Mouse (Mus musculus) stomach, postnatal 0 days (tissue): ENCODE results near the gene Slc39a7. TPM values are rescaled to one million over a fixed set of nuclear protein-coding genes. Genes with fewer than 3 reads are reported as not detected.
A peak's percentile ranks its signal among the peaks of the same experiment; 100 is the strongest.
"Not testable (repeated sequence)": the region's sequence is repeated elsewhere in the genome, so short reads cannot be mapped to it uniquely, and the experiment has no call there.

Experiments used
- ATAC-seq: fragments of 200-750 bp; cut with Nextera tagmentation; 2 replicates; pipeline ENCODE4 v1.8.0; 2017; ENCODE audit not compliant: low FRiP score, low TSS enrichment
- DNase-seq: peaks from one replicate; pipeline ENCODE4 v3.0.0-alpha.2; 2016; ENCODE audit warnings: low spot score
- H3K27ac ChIP-seq: fragments of 300-500 bp; sonication (generic); replicated peaks from 2 replicates; pipeline ENCODE4 v1.5.1; 2014; ENCODE audit warnings: mild to moderate bottlenecking, control low read depth
- H3K27me3 ChIP-seq: fragments of 300-500 bp; sonication (generic); 2 replicates; pipeline ENCODE4 v1.6.1; 2014; ENCODE audit warnings: low read length; ENCODE audit not compliant: control insufficient read depth, insufficient read depth
- H3K36me3 ChIP-seq: fragments of 300-500 bp; sonication (generic); 2 replicates; pipeline ENCODE4 v1.6.1; 2014; ENCODE audit warnings: low read length, mixed read lengths; ENCODE audit not compliant: control insufficient read depth, insufficient read depth
- H3K4me1 ChIP-seq: fragments of 300-500 bp; sonication (generic); replicated peaks from 2 replicates; pipeline ENCODE4 v1.6.1; 2014; ENCODE audit warnings: antibody characterized with exemption; ENCODE audit not compliant: control insufficient read depth, insufficient read depth
- H3K4me2 ChIP-seq: fragments of 300-500 bp; sonication (generic); replicated peaks from 2 replicates; pipeline ENCODE4 v1.6.1; 2014; ENCODE audit warnings: low read depth, mild to moderate bottlenecking, control low read depth, moderate library complexity
- H3K4me3 ChIP-seq: fragments of 300-500 bp; sonication (generic); 2 replicates; pipeline ENCODE4 v1.5.1; 2014; ENCODE audit warnings: low read depth, low read length, control low read depth
- H3K9ac ChIP-seq: fragments of 300-500 bp; sonication (generic); 2 replicates; pipeline ENCODE4 v1.6.1; 2014; ENCODE audit warnings: mild to moderate bottlenecking, low read length, control low read depth, mixed read lengths
- H3K9me3 ChIP-seq: fragments of 300-500 bp; sonication (generic); 2 replicates; pipeline ENCODE4 v1.6.1; 2016; ENCODE audit warnings: low read length; ENCODE audit not compliant: control insufficient read depth
- CTCF ChIP-seq: IDR thresholded peaks from 2 replicates; pipeline ENCODE4 v1.5.1; 2016; ENCODE audit warnings: antibody characterized with exemption, low read depth, mild to moderate bottlenecking, moderate library complexity
- EP300 ChIP-seq: optimal IDR thresholded peaks from 2 replicates; pipeline ENCODE3; 2016; ENCODE audit warnings: antibody characterized with exemption
- WGBS: fragments of 180-500 bp; shearing (Covaris S2); extraction: QIAGEN DNeasy Blood & Tissue Kit; methylation state at CpG from one replicate; pipeline ENCODE4 v1.1.7; 2014; 5-methylcytosine and 5-hydroxymethylcytosine counted together
- polyA plus RNA-seq: library from polyadenylated mRNA; unstranded; fragments of >200 nt; fragmentation: Nextera tagmentation; extraction: Ambion mirVana; gene quantifications from 2 replicates; pipeline ENCODE4 v1.2.1, GENCODE M21; 2015

Gene Slc39a7
- polyA plus RNA-seq, 1 experiment from 2014 or later, result 118 TPM

DNA sequence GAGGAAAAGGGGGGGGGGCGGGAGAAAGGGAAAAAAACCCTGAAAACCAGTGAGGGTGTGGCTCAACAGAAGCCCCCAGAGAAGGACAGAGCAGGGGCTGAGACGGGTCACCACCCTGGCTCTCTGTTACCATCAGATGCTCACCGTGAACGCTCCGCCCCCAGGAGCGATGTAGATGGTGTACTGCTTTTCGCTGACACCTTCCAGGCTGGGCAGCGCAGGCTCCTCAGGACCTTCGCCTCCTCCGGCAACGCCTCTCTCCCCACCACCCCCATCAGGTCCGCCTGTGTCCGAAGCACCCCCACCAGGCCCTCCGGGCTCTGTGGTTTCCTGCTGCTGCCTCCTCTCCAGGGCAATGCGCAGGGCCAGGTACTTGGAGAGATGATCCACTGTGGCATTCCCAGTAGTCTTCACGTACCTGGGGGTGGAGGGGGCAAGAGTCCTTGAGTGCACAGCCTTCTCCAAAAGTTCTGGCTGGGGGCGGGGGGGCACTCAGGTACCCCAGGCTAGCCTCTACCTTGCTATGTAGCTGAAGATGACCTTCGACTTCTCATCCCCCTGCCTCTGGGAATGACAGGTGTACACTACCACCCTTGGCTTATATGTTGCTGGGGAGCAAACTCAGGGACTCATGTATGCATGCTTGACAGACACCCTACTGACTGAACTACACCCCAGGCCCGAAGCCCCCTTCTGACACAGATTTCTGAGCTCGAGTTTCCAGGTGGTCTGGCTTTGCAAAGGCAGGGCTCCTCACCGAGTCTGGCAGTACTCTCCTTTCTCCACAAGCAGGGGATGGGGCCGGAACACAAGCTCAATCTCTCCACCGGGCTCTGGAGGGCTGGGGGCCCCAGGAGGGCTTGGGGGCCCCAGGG, 9.7 kb downstream of the Slc39a7 start:
- ATAC-seq (no peak), DNase-seq (peak; percentile 17)
- TF ChIP-seq CTCF, result no peak
- no peak for TF ChIP-seq EP300
- Histone ChIP-seq H3K36me3 (peaks cover 2% of the 10 kb centered on the region; the same call in 1 of the 2 replicates), H3K27ac (no peak overlapping the region), H3K4me1 (no peaks in the 10 kb centered on the region; the same call in 1 of the 2 replicates), H3K27me3 (no peaks in the 10 kb centered on the region), H3K4me2 (no peak overlapping the region), H3K9me3 (no peaks in the 10 kb centered on the region), H3K9ac (no peak overlapping the region), H3K4me3 (no peak overlapping the region)
- 95% methylated on average over 23 of the region's 23 CpGs for WGBS

DNA sequence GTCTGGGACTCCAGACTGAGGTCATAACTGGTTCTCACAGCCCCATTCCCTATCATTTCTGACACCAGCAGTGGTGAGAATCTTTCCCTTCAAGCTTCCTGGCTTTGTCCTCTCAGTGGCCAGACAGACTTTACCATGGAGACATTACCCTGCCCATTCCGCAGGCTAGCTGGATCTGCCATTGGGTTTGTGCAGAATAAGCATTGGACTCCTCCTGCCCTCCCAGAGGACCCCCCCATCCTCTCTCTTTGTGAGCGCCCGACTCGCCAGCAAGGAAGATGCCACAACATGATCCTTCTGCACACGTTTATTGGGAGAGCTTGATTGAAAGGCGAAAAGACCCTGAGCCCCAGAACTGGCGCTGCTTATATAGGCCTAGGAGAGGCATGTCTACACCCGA, 18.0 kb downstream of the Slc39a7 start:
- H3K4me3 ChIP-seq, result no peak overlapping the region
- no peaks in the 10 kb centered on the region for H3K27me3 ChIP-seq
- H3K27ac ChIP-seq, result no peak overlapping the region
- no peaks in the 10 kb centered on the region for H3K4me1 ChIP-seq
- H3K4me2 ChIP-seq, result no peak overlapping the region
- no peak overlapping the region for H3K9ac ChIP-seq
- TF ChIP-seq CTCF (no peak), EP300 (no peak)
- H3K9me3 ChIP-seq, result no peaks in the 10 kb centered on the region
- H3K36me3 ChIP-seq, result no peaks in the 10 kb centered on the region
- 95% methylated on average over 8 of the region's 8 CpGs for WGBS
- ATAC-seq, result no peak
- no peak for DNase-seq

DNA sequence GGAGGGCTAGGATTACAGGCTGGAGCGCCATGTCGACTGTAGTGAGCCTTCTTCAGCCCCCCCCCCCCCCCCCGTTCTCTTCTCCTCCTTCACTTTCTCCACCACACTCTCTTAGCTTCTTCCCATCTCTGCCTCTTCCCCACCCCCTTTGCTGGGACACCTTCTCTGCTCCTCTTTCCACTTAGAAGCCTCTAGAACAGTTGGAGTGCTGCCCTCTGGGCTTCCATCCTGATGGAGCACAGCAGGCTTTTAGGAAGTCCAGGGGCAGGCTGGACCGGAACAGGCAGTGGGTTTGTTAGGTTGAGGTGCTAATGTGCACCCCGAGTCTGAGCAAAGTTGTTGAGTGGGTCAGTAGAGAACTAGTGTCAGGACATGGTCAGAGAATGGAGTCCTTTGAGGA, 21.3 kb downstream of the Slc39a7 start:
- no peaks in the 10 kb centered on the region for H3K36me3 ChIP-seq
- TF ChIP-seq EP300, result no peak
- no peak for TF ChIP-seq CTCF
- DNase-seq (no peak), ATAC-seq (no peak)
- H3K9me3 ChIP-seq, result no peaks in the 10 kb centered on the region
- H3K9ac ChIP-seq, result no peak overlapping the region
- WGBS, result 63% methylated on average over 5 of the region's 5 CpGs
- H3K27ac ChIP-seq, result no peak overlapping the region
- H3K4me1 ChIP-seq, result no peaks in the 10 kb centered on the region
- H3K4me3 ChIP-seq, result no peak overlapping the region
- no peak overlapping the region for H3K4me2 ChIP-seq
- no peaks in the 10 kb centered on the region for H3K27me3 ChIP-seq

DNA sequence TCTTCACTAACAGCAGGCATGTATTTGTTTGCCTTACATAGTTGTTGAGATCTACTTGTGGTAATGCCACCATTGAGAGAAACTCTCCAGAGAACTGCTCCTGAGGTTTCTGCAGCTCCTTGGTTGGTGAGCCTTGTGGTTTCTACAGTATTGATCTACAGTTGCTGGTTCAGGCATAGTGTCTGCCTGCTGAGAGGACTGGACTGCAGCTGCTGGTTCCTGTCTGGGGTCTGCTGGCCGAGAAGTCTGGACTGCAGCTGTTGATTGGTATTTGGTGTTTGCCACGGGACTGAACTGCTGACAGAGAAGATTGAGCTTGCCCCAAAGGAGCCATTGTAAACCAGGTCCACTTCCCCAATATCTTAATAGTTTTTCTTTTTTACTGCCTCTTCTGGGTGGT, 24.9 kb downstream of the Slc39a7 start:
- H3K27me3 ChIP-seq, result no peaks in the 10 kb centered on the region
- H3K9me3 ChIP-seq, result no peaks in the 10 kb centered on the region
- DNase-seq (no peak), ATAC-seq (no peak)
- H3K36me3 ChIP-seq, result no peaks in the 10 kb centered on the region
- H3K27ac ChIP-seq, result no peak overlapping the region
- no peak overlapping the region for H3K9ac ChIP-seq
- no peaks in the 10 kb centered on the region for H3K4me1 ChIP-seq
- WGBS, result 38% methylated on average over 2 of the region's 2 CpGs
- H3K4me2 ChIP-seq, result no peak overlapping the region
- TF ChIP-seq EP300 (no peak), CTCF (no peak)
- H3K4me3 ChIP-seq, result no peak overlapping the region

DNA sequence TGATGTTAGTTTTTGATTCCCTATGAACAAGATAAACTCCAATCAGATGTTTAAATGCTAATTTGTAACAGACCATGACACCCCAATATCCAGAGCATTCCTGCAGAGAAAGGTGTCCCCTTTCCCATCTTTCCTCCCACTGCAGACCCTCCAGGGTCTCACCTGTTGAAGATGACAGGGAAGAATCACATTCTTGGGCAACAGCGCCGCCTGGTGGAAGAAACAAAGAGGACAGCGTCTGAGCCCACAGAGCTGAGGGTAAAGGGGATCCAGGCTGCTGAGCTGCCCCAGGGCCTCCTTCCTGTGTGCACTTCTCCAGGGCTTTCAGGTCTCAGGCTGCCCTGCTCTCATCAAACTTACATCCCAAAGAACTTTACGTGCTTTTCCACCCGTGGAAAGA, 28.1 kb downstream of the Slc39a7 start:
- H3K27ac ChIP-seq, result no peak overlapping the region
- no peak overlapping the region for H3K9ac ChIP-seq
- no peaks in the 10 kb centered on the region for H3K9me3 ChIP-seq
- 4% methylated on average over 5 of the region's 5 CpGs for WGBS
- no peaks in the 10 kb centered on the region for H3K36me3 ChIP-seq
- no peak for TF ChIP-seq EP300
- peak; percentile 84 for TF ChIP-seq CTCF
- DNase-seq (peak; percentile 56), ATAC-seq (no peak)
- 0 out of 2 replicates have a peak, but pooled peaks cover 2% of the 10 kb centered on the region for H3K4me1 ChIP-seq
- no peak overlapping the region for H3K4me2 ChIP-seq
- no peak overlapping the region for H3K4me3 ChIP-seq
- no peaks in the 10 kb centered on the region for H3K27me3 ChIP-seq

DNA sequence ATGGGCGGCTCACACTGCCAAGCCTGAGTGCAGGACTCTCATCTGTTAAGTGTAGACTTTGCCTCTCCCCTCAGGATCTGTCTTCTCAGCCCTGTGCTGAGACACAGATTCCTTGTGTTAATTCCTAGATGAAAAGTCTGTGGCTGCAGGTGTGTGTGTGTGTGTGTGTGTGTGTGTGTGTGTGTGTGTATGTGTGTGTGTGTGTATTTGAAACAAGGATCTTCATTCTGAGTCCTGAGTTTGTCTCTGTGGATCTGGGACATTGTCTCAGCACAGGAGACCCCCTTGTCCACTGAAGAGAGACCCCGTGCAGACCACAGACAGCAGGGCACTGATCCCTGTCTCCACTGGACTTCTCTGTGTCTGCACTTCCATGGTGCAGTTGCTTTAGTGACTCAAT, 30.7 kb downstream of the Slc39a7 start:
- H3K4me1 ChIP-seq, DNase-seq, H3K27ac ChIP-seq, H3K4me2 ChIP-seq, ATAC-seq, H3K36me3 ChIP-seq, H3K9ac ChIP-seq, H3K4me3 ChIP-seq, H3K9me3 ChIP-seq, H3K27me3 ChIP-seq: not testable (repeated sequence)
- WGBS, result 60% methylated on average over 2 of the region's 2 CpGs
